Comparison of ENCODE assay signal across 8 mouse cellular contexts in the genomic region with DNA sequence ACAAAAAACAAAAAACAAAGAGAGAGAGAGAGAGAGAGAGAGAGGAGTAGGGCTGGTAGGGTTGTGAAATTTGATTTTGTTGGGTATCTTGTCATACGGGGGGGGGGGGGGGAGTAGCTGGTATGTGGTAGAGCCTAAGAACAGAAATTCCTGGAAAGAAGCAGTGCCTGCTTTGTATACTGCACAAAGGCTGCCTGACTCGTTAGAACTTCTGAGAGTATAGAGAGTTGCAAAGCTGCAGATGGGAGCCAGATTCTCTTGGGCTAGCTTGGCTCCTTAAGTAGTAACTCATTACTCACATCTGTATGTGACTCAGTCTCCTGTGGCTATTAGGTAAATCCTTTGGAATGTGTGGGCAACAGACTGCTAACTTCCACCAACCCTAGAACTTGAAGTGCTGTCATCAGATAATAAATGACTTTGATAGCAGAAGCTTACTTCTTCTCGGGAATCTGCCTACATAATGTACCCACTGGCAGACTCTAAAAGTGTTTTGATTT. TPM values are rescaled to one million over a fixed set of nuclear protein-coding genes. Genes with fewer than 3 reads are reported as not detected.
DNase-seq lines count a peak whose midpoint lies in the region; ATAC-seq lines count a peak whose summit lies in the region.

A gene (minus strand): TSS at position 51 of the 500 bp plus-strand sequence.

- no peaks in the 10 kb centered on the region for H3K36me3 ChIP-seq in megakaryocyte, embryonic 14.5 days (replicated peaks; ENCODE audit: low read length)

- peaks cover 48% of the 10 kb centered on the region for H3K27me3 ChIP-seq in megakaryocyte, embryonic 14.5 days (replicated peaks)

- DNase-seq in left cerebral cortex, adult 18-20 months (ENCODE audit: low spot score in 2 of 2) = no peak
- DNase-seq in left cerebral cortex, adult 9 months (ENCODE audit: low spot score in 2 of 2) = no peak
- DNase-seq in adrenal gland, postnatal 4 days (ENCODE audit: low spot score in 2 of 2) = no peak
- no peak for DNase-seq in gastrocnemius, adult 8-10 months (ENCODE audit: low spot score in 2 of 2)
- no peak for DNase-seq in ovary, postnatal 36 days (ENCODE audit: low spot score)
- no peak for DNase-seq in cerebellum, adult 18-20 months

- no peaks in the 10 kb centered on the region for H3K9me3 ChIP-seq in megakaryocyte, embryonic 14.5 days

- no peak for ATAC-seq in inflammation-experienced regulatory T-cells, adult 6 months

- H3K4me1 ChIP-seq in megakaryocyte, embryonic 14.5 days = peaks cover 7% of the 10 kb centered on the region

- H3K4me3 ChIP-seq in megakaryocyte, embryonic 14.5 days (replicated peaks) = no peak within 1 kb of the TSS

RNA-seq across cellular contexts. Expression of the gene that starts here (rescaled TPM):
- 10 to 100 TPM; 68.3 to 71.6 TPM for total RNA-seq in left cerebral cortex, adult 18-20 months (2021)
- total RNA-seq in adrenal gland, postnatal 4 days (2021) = 10 to 100 TPM; 68.8 to 70.3 TPM
- total RNA-seq in gastrocnemius, adult 8-10 months (2022) = 10 to 100 TPM; 11.7 to 16.7 (median 14.4) TPM
- 100 to 1,000 TPM in 1 of 3 experiments, 10 to 100 TPM in 2; 69.3 to 109 (median 71.8) TPM for polyA plus RNA-seq in inflammation-experienced regulatory T-cells, adult 6 months (2017; shearing (Covaris generic))
- polyA plus RNA-seq in megakaryocyte, embryonic 14.5 days (2012; ENCODE audit: insufficient read depth, low replicate concordance) = 78.5 and 142 TPM in 2 replicates
